Mouse (Mus musculus) heart, adult 9 months (tissue): ENCODE data around the gene Alg1.
"Not testable (repeated sequence)": the region's sequence is repeated elsewhere in the genome, so short reads cannot be mapped to it uniquely, and the experiment has no call there.

ENCODE experiments used
- DNase-seq, 2 experiments: peaks; one replicate each; pipeline ENCODE4 v3.0.0; 2022; ENCODE audit warnings: low spot score in 2 of 2

Alg1 gene

GRCm38 (mm10) chr16:5233418-5234313 is at the start of gene Alg1:
Gene Alg1 (plus strand): TSS chr16:5233621.
- DNase-seq, result peak; percentile 94

DNA sequence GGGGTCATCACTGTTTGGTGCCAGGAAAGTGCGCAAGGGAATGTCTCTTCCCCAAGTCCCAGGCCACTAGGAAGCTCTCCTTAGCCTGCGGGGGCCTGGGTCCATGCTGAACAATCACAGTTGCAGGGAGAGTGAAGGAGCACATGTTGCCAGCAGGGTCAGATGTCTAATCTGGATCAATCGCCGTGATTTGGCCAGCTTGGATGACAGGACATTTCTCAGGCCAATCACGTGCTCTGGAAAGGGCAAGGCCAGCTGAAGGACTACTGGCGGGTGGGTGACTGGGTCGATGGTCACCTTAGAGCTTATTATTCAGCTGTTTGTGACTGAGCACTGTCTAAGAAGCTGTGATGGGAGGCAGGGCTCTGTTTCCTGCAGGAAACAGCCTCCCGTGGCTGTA is 49.3 kb upstream of the Alg1 start:
- no peak for DNase-seq

DNA sequence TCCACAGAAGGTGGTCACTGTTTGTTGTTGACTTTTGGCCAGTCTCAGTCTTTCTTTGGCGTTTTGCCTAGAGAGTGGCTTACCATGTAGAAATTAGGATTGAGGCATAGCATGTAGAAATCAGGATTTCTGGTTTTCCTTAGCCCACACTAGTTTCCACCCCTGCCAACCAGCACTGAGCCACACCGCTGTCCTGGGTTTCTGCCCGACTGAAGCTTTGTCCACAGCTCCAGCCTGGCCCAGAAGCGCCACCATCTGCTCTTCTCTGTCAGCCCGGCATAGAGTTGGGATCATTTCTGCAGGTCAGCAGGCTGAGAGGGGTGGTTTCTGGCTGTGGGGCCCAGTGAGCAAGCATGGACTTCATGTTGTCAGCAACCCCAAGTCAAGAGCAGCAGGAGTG is 48.5 kb upstream of the Alg1 start:
- DNase-seq, result no peak

DNA sequence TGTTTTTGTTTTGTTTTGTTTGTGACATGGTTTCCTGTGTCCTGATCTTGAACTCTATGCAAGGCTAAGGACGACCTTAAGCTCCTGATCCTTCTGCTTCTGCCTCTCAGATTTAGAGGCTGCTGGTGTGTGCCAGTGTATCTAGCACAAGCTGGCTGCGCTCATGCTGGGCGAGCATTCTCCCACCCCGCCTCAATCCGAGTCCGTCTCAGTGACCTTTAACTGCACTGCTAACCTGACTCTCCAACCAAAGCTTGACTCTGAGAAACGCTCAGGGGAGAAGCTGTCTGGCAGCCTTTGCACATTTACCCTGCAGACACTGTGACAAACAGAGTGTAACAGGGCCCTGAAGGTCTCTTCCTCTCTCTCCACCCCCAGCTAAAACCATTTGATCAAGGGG is 47.7 kb upstream of the Alg1 start:
- DNase-seq, result no peak

GRCm38 (mm10) chr16:5186234-5186633 is 47.2 kb upstream of the Alg1 start:
- peak; percentile 45 to 55 for DNase-seq

GRCm38 (mm10) chr16:5195080-5195479 is 38.3 kb upstream of the Alg1 start:
- DNase-seq, result peak; percentile 50 to 57

DNA sequence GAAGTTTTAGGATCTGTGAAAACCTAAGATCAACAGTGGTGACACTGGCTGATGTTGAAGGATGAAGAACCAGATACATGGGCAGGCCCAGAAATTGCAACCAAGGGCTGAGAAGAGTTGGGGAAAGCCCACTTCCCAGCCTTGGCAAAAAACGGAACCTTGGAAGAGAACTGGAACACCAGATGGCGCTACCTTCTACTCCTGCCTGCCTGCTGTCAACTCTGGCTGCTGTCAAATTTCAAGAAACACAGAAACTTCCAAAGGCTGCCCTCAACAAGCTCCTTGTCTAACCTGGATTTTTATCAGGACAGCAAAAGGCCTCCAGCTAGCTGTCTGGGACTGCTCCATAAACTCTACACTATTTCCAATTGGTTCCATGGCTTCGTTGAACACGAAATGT is 30.7 kb upstream of the Alg1 start:
- peak in 1 of 2 experiments; percentile 51 for DNase-seq

GRCm38 (mm10) chr16:5203200-5203599 is 30.2 kb upstream of the Alg1 start:
- DNase-seq, result no peak

DNA sequence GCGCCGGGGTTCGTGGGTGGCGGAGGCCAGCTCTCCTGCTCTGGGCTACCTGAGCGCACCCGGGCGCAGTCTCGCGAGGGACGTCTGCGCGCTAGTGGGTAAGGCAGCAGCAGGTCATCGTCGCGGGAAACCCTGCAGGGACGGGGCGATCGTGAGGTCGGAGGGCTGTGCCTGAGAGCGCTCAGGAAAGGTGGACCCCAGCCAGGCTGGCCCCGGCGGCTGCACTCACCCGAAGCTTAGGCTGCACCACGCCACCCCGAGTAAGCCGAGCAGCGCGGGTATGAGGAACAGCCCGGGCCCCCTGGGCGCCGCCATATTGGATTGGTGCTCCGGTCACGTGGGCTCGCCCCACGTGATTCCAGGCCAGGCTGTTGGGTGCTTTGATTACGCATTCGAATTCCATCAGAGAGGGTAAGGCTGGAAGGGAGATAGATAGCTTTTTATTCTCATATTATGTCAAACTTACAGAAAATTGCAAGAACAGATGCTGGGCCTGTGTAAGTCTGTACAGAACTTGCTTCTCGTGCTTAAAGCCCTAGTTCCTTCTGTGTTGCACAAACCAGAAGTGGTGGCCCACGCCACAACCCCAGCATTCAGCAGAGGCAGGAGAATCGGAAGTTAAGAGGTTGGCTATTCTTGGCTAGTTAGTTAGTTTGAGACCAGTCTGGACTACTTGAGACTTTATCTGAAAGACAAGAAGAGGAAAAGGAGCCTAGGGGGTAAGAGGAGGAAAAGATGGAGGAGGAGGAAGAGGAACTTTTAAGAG is 29.6 kb upstream of the Alg1 start, which contains the start of gene Nagpa:
TSS of gene Nagpa (minus strand) at position 345 of the 766 bp plus-strand sequence.
- DNase-seq, result peak; percentile 75 to 78

- DNase-seq, result peak in 1 of 2 experiments; percentile 30
Measured at GRCm38 (mm10) chr16:5205431-5205970, 27.9 kb upstream of the Alg1 start.

GRCm38 (mm10) chr16:5206051-5206450 is 27.4 kb upstream of the Alg1 start:
- DNase-seq, result no peak

GRCm38 (mm10) chr16:5210365-5210764 is 23.1 kb upstream of the Alg1 start:
- DNase-seq, result no peak

- no peak for DNase-seq
Measured at GRCm38 (mm10) chr16:5212150-5212549, 21.3 kb upstream of the Alg1 start.

GRCm38 (mm10) chr16:5214126-5214525 is 19.3 kb upstream of the Alg1 start:
- DNase-seq, result no peak

- DNase-seq, result peak; percentile 29 to 48
Measured at GRCm38 (mm10) chr16:5216686-5217085, 16.7 kb upstream of the Alg1 start.

DNA sequence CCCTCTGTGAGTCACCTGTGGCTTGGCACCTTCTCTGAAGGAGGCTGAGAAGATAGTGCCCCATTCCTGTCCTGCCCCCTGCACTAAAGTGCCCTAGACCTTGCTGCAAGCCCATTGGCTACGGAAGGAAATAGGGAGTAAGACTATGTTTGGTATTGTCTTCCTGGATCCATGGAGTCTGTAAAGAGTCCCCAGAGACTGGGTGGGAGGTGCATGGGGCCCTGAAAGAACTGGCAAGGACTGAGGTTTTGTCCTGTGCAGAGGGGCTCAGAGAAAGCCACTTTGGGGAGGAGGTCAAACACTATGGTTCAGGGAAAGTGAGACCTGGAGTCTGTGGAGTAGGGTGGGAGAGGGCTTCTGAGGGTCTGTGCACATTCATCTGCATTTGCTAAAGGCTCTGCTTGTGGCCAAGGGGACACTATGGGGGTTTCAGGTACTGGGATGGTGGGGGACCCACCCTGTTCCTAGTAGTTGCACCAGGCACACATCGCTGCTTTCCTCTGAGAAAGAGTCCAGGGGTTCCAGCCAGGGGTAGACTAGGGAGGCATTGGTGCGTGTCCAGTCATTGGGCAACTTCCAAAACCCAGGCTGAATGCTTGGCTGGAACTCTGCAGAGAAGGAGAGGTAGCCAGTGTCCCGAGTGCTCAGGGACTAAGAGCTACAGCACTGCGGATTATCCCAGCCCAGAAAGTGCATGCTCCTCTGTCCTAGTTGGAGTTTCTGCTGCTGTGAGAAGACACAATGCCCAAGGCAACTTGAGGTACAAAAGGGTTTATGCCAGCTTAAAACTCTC is 15.9 kb upstream of the Alg1 start:
- DNase-seq, result peak in 1 of 2 experiments; percentile 29

DNA sequence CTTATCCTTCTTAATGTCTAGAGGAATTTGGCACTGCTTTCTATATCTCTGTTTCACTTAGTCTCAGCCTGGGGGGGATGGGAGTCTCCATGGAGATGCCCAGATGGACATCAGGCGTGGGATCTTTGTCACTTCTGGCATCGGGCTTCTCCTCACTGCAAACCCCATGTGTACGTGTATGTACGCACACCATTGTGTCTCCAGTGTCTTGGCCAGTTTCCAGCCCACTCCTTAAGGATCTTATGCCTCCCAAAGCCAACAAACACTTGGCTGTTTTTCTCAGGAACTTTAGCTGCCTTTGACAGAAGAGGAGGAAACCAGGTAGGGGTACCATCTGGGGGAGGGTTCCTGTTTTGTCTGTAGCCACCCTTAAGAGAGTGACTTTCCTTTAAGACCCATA is 12.0 kb upstream of the Alg1 start:
- DNase-seq, result no peak

GRCm38 (mm10) chr16:5222140-5222539 is 11.3 kb upstream of the Alg1 start, which contains the start of gene AU021092:
Gene AU021092 (minus strand): TSS chr16:5222299.
- DNase-seq, result peak; percentile 26 to 55

DNA sequence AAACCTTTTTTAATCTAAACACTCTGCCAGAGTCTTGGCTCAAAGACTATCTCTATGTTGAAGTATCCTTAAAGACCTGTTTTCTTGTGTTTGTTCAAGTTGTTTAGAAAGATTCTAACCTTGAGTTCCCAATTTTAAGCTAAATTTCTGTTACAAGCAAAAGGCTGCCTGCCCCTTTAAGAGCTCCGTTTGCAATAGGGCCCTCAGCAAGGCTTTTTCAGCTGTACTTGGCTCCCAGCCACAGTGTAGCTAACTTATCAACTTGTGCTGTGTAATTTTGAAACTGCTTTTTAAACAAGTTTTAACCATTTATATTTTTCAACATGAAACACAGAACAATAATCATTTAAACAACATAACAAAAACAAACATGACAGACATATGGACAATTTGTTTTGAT is 6.9 kb upstream of the Alg1 start:
- peak in 1 of 2 experiments; percentile 35 for DNase-seq

GRCm38 (mm10) chr16:5227501-5227900 is 5.9 kb upstream of the Alg1 start:
- DNase-seq, result not testable (repeated sequence)

DNA sequence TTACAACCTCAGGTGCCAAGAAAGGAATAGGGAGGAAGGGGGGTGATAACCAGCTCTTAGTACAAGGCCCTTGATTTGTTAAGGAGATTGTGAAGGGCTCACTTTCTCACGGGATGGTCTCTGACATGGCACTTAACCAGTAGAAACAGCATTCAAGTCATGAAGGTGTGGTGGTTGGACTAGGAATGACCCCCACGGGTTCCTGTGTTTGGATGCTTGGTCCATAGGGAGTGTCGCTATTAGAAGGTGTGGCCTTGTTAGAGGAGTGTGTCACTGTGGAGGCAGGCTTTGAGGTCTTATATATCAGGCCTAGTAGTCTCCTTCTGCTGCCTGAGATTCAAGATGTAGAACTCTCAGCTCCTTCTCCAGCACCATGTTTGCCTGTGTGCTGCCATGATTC is 5.3 kb upstream of the Alg1 start:
- not testable (repeated sequence) for DNase-seq
